Mouse (Mus musculus) frontal cortex, adult 2 months (tissue): ENCODE measurements at regions not wholly inside any gene's neighbourhood (a gene's known extent, or its start where the extent isn't known, plus 50 kb on each side); places are given as distances from the start of the nearest gene placed in this dataset.
"Not testable (repeated sequence)": the region's sequence is repeated elsewhere in the genome, so short reads cannot be mapped to it uniquely, and the experiment has no call there.

Experiments
- DNase-seq, 2 experiments: peaks; one replicate each; pipeline ENCODE4 v3.0.0; 2022; ENCODE audit warnings: low spot score in 1 of 2; ENCODE audit errors: extremely low spot score in 1 of 2

- peak; percentile 48 to 68 for DNase-seq
Observed at GRCm38 (mm10) chr14:37571971-37572370, 436.9 kb upstream of the Ghitm start.

DNA sequence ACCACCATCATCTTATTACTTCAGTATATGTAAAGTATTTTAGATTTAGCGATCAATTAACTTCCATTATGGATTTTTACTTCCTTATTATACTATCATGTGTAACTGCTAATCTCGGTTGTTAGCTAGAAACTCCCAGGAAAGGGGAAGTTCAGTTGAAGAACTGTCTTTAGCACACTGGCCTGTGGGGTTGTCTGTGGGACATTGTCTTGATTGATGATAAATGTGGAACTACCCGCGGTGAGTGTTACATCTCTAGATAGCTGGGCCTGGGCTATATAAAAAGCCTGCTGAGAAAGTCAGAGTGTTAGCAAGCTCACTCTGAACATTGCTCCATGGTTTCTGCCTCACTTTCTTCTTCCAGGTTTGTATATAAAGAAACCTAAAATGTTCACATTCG, 423.2 kb upstream of the Ghitm start:
- DNase-seq = no peak

- DNase-seq = no peak
Observed at GRCm38 (mm10) chr14:37523616-37524015, 388.5 kb upstream of the Ghitm start.

- DNase-seq = not testable (repeated sequence)
Observed at GRCm38 (mm10) chr14:37520631-37521030, 385.6 kb upstream of the Ghitm start.

DNA sequence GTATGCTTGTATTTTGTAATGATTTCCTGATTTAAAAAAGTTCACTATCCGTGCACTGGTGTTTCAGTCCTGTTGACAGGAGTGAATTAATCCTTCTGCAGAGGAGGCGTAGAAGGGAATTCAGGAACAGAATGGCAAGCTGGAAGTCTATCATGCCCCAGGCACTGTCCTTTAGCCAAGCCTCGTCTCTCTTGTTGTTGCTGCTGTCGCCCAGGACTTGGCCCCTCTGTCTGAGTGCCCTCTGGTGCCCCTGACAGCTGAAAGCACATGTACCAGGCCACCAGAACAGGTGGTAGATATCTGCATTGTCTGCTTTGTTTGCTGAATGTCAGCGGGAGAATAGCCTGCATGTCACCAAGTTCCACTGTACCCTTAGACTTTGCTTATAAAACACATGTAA, 370.2 kb upstream of the Ghitm start:
- no peak for DNase-seq

- DNase-seq = no peak
Observed at GRCm38 (mm10) chr14:37490711-37491110, 355.6 kb upstream of the Ghitm start.

DNA sequence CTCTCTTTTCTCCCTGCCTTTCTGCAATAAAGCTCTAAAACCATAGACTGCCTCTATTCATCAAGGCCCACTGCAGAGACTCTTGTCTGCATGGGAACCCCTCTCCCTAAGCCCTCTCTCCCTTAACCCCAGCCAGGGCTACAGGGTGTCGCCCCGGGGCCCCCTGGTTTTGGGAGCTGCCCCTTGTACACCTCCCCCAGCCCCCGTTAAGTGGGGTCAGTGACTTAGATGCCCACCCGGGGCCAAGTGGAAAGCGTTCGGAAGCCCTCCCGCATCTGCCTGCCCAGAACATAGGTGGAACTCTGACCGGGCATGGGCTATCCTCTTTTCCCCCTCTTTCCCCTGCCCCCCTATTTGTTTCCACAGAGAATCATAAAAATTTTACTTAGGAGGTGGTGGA, 350.2 kb upstream of the Ghitm start:
- DNase-seq = no peak

DNA sequence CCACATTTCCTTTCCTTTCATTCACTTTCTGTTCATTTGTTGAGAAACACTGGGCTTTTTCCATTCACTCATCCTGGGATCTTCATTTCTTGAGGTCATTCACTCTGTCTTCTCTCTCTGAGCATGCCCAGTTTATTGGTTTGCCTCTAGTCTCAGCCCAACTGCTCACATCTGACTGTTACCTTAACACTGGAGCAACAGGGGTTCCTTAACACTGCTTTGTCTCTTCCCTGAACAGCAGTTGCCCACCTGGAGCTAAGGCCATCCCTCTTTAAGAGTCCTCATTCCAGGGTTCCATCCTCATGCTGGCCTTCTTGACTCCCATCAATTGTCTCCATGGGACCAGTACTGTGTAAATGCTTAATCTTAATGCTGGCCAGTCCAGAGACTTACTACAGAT, 342.5 kb upstream of the Ghitm start:
- no peak for DNase-seq

DNA sequence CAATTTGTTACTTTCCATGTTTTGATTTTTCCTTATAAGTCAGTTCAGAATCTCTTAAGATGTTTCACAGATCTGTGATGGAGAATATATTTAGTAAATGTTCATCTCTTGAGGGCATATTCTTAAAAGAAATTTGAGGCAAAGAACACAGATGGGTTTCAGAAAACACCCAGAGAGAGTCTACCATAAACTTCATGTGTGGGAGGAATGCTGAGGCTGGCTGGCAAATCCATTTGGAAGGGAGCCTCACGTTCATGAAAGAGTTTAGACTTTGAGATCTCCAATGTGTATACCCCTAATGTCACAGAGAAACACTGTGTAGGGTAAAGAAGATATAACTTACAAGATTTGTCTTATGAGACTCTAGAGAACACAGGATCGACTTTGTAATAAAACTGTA, 333.6 kb upstream of the Ghitm start:
- peak; percentile 22 to 51 for DNase-seq

GRCm38 (mm10) chr14:37440874-37441273, 305.8 kb upstream of the Ghitm start:
- no peak for DNase-seq

GRCm38 (mm10) chr14:37430656-37431055, 295.6 kb upstream of the Ghitm start:
- DNase-seq = peak; percentile 1 to 21

DNA sequence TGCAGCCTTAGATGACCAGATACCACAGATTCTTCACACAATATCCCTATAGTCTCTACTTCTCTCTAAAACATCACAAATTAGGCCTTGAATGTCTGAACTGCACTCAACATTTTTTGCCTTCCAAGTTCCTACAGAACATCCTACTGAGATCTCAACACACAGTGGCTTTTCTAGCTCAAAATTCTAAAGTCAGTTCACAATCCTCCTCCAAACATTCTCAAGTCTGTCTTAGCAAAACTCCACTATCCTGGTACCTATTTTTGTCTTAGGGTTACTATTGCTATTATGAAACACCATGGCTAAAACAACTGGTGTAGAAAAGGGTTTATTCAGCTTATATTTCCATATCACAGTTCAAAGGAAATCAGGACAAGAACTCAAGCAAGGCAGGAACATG, 290.4 kb upstream of the Ghitm start:
- peak in 1 of 2 experiments; percentile 7 for DNase-seq

GRCm38 (mm10) chr14:37421566-37421965, 286.5 kb upstream of the Ghitm start:
- no peak for DNase-seq

DNA sequence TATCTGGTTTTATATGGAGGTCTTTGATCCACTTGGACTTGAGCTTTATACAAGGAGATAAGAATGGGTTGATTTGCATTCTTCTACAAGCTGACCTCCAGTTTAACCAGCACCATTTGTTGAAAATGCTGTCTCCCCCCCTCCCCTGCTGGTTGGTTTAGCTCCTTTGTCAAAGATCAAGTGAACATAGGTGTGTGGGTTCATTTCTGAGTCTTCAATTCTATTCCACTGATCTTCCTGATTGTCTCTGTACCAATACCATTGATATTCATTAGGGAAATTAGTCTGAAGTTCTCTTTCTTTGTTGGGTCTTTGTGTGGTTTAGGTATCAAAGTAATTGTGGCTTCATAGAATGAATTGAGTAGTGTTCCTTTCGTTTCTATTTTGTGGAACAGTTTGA, 277.5 kb upstream of the Ghitm start:
- not testable (repeated sequence) for DNase-seq

DNA sequence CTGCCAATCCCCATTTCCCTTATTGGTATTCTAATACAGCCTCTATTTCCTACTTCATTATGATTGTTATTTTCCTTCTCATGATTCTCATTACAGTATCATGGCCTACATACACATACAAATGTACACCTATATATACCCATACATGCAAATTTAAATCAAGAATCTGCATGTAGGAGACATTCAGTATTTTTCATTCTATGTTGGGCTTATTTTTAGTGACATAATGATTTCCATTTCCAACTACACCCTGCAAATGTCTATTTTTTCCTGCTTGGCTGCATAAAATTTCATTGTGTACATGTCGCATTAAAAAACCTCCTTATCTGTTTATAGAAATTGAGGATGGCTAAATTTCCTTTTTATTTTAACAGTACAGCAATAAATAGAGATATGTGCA, 236.9 kb upstream of the Ghitm start:
- DNase-seq = peak in 1 of 2 experiments; percentile 1

DNA sequence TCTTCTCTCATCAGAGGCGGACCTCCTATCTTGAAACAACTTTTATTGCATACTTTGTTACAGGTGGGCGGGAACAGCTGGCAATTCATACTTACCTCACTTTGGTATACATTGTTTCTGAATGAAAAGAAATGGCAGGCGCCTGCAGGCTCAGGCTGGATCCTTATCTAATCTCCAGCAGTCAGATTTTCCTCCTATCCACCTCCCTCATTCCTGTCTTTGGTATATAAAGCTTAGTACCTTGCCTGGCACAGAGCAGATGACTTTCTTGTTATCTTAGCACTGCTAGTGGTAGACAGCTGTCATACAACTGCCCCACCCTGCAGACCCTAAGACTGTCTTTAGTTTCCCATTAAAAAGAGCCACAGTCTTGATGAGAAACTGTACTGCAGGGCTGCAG, 226.8 kb upstream of the Ghitm start:
- no peak for DNase-seq

DNA sequence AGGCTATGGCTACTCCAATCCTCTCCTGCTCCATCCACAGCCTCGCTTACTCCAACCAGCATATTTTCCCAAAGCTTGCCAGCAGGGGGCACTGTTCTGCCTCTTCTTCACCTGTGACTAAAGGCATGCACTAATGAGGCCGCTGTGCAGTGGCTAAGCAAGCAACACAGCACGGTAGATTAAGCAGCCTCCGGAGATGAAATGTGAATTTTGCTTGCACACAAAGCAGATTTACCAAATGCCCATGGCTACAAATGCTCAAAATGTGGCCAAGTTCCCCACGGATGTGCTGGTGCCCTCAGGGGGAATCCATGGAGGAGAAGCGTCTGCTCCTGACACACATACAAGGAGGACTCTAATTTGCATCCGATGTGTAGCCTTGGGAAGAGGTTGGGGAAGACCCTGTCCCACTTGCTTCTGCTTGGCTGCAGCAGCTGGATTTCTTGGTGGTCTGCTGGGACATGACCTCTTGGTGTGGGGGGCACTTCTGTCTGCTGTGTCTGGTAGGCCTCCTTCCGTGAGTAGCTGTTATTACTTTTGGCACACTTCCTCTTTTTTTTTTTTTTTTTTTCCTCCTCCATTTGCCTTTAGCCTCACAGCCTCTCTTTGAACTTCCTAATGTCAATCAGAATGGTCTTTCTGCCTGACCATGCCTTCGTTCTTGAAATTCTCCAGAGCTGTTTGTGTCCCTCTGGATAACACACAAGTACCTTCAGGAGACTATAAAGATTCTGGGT, 221.1 kb upstream of the Ghitm start:
- peak; percentile 70 to 94 for DNase-seq

DNA sequence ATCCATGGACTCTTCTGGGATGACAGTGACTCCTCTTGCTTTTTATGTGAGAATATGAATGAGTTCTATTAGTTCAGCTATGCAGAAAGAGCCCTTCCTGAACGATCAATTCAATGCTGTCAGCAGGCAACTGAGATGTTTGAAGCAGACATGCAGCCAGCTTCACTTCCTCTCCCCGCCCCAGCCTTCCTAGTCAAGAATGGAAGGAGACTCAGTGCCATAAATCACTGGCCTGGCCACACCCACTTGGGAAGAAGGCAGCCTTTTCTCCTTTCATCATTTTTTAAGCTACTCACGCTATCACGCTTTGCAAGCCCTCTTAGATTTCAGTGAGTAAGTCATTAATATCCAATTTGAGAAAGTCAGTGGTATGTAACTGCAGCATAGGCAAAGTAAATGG, 188.3 kb upstream of the Ghitm start:
- DNase-seq = no peak

GRCm38 (mm10) chr14:37315239-37315895, 180.3 kb upstream of the Ghitm start:
- peak; percentile 1 to 47 for DNase-seq

GRCm38 (mm10) chr14:37313906-37314305, 178.8 kb upstream of the Ghitm start:
- DNase-seq = peak; percentile 13 to 66

DNA sequence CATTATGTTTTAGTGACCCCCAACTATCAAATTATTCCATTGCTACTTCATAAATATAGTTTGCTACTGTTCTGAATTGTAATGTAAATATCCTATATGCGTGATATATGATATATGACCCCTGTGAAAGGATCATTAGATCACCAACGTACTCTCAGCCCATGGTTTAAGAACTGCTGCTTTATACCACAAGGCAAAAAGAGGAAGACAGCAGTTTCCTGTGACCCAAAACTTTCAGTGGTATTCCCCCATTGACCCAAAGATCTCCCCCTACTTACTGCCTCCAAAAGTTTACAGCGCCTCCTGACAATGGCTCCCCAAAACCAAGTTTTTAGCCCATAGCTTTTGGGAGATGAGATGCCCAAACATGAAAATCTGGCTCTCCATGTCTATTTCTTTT, 177.8 kb upstream of the Ghitm start:
- DNase-seq = no peak

- no peak for DNase-seq
Observed at GRCm38 (mm10) chr14:37306622-37307274, 171.7 kb upstream of the Ghitm start.
